Mouse (Mus musculus): ENCODE data around the gene Cfap73. TPM values are rescaled to one million over a fixed set of nuclear protein-coding genes. Genes with fewer than 3 reads are reported as not detected.

Cfap73 gene
- polyA plus RNA-seq, 1 experiment from 2014 or later = 2.5 TPM

GRCm38 (mm10) chr5:120645851-120646250, 11.8 kb upstream of the Cfap73 start:
- WGBS = 38% methylated on average over 6 of the region's 6 CpGs
- H3K4me3 ChIP-seq (replicated peaks) = no peak overlapping the region
- H3K36me3 ChIP-seq = no peaks in the 10 kb centered on the region
- H3K4me2 ChIP-seq (replicated peaks) = no peak overlapping the region
- peaks cover 14% of the 10 kb centered on the region for H3K4me1 ChIP-seq
- no peak for ATAC-seq (ENCODE audit: insufficient number of reproducible peaks, low FRiP score, low TSS enrichment, low read depth)
- peaks cover 45% of the 10 kb centered on the region for H3K27me3 ChIP-seq
- no peak overlapping the region for H3K9ac ChIP-seq
- H3K9me3 ChIP-seq (replicated peaks) = no peaks in the 10 kb centered on the region
- H3K27ac ChIP-seq (replicated peaks) = no peak overlapping the region

- H3K4me2 ChIP-seq (replicated peaks) = no peak overlapping the region
- no peak overlapping the region for H3K27ac ChIP-seq (replicated peaks)
- H3K4me3 ChIP-seq (replicated peaks) = no peak overlapping the region
- 82% methylated on average over 3 of the region's 3 CpGs for whole genome bisulfite sequencing
- no peak for ATAC-seq (ENCODE audit: insufficient number of reproducible peaks, low FRiP score, low TSS enrichment, low read depth)
- no peaks in the 10 kb centered on the region for H3K36me3 ChIP-seq
- no peak overlapping the region for H3K9ac ChIP-seq
- peaks cover 11% of the 10 kb centered on the region for H3K4me1 ChIP-seq
- no peaks in the 10 kb centered on the region for H3K9me3 ChIP-seq (replicated peaks)
- H3K27me3 ChIP-seq = peaks cover 29% of the 10 kb centered on the region
These were observed 10.2 kb upstream of the Cfap73 start for GRCm38 (mm10) chr5:120644227-120644626.

GRCm38 (mm10) chr5:120643365-120644085, 9.5 kb upstream of the Cfap73 start:
- no peaks in the 10 kb centered on the region for H3K36me3 ChIP-seq
- peaks cover 4% of the 10 kb centered on the region for H3K4me1 ChIP-seq
- H3K4me2 ChIP-seq (replicated peaks) = no peak overlapping the region
- H3K9ac ChIP-seq = no peak overlapping the region
- H3K4me3 ChIP-seq (replicated peaks) = no peak overlapping the region
- H3K27ac ChIP-seq (replicated peaks) = no peak overlapping the region
- 68% methylated on average over 14 of the region's 14 CpGs for WGBS
- no peak for ATAC-seq (ENCODE audit: insufficient number of reproducible peaks, low FRiP score, low TSS enrichment, low read depth)
- no peaks in the 10 kb centered on the region for H3K9me3 ChIP-seq (replicated peaks)
- peaks cover 22% of the 10 kb centered on the region for H3K27me3 ChIP-seq

GRCm38 (mm10) chr5:120640094-120640493, 6.1 kb upstream of the Cfap73 start:
- no peak overlapping the region for H3K4me2 ChIP-seq (replicated peaks)
- H3K27me3 ChIP-seq = no peaks in the 10 kb centered on the region
- H3K9me3 ChIP-seq (replicated peaks) = no peaks in the 10 kb centered on the region
- ATAC-seq (ENCODE audit: insufficient number of reproducible peaks, low FRiP score, low TSS enrichment, low read depth) = no peak
- H3K4me1 ChIP-seq = no peaks in the 10 kb centered on the region
- H3K4me3 ChIP-seq (replicated peaks) = no peak overlapping the region
- WGBS = 90% methylated on average over 7 of the region's 7 CpGs
- no peak overlapping the region for H3K9ac ChIP-seq
- no peak overlapping the region for H3K27ac ChIP-seq (replicated peaks)
- H3K36me3 ChIP-seq = no peaks in the 10 kb centered on the region

GRCm38 (mm10) chr5:120635633-120636032, 1.6 kb upstream of the Cfap73 start:
- Histone ChIP-seq H3K4me3 (replicated peaks) (no peak overlapping the region), H3K4me1 (no peaks in the 10 kb centered on the region), H3K36me3 (no peaks in the 10 kb centered on the region), H3K27me3 (no peaks in the 10 kb centered on the region; the same call in none of the 2 replicates), H3K27ac (replicated peaks) (no peak overlapping the region), H3K4me2 (replicated peaks) (no peak overlapping the region), H3K9ac (no peak overlapping the region), H3K9me3 (replicated peaks) (no peaks in the 10 kb centered on the region)
- WGBS = 80% methylated on average over 5 of the region's 5 CpGs
- ATAC-seq (ENCODE audit: insufficient number of reproducible peaks, low FRiP score, low TSS enrichment, low read depth) = no peak

GRCm38 (mm10) chr5:120634860-120635259, 825 bp upstream of the Cfap73 start:
- Histone ChIP-seq H3K27ac (replicated peaks) (no peak overlapping the region), H3K4me3 (replicated peaks) (no peak overlapping the region), H3K36me3 (no peaks in the 10 kb centered on the region), H3K27me3 (peaks cover 8% of the 10 kb centered on the region), H3K4me1 (no peaks in the 10 kb centered on the region), H3K4me2 (replicated peaks) (no peak overlapping the region), H3K9me3 (replicated peaks) (no peaks in the 10 kb centered on the region), H3K9ac (no peak overlapping the region)
- 36% methylated on average over 5 of the region's 5 CpGs for WGBS
- no peak for ATAC-seq (ENCODE audit: insufficient number of reproducible peaks, low FRiP score, low TSS enrichment, low read depth)

GRCm38 (mm10) chr5:120631892-120632291, 2.1 kb downstream of the Cfap73 start:
- peaks cover 11% of the 10 kb centered on the region for H3K27me3 ChIP-seq
- H3K9ac ChIP-seq = no peak overlapping the region
- no peaks in the 10 kb centered on the region for H3K9me3 ChIP-seq (replicated peaks)
- whole genome bisulfite sequencing = 91% methylated on average over 5 of the region's 5 CpGs
- H3K36me3 ChIP-seq = peaks cover 10% of the 10 kb centered on the region
- no peak for ATAC-seq (ENCODE audit: insufficient number of reproducible peaks, low FRiP score, low TSS enrichment, low read depth)
- H3K4me1 ChIP-seq = peaks cover 5% of the 10 kb centered on the region; the same call in 1 of the 2 replicates
- no peak overlapping the region for H3K4me2 ChIP-seq (replicated peaks)
- H3K27ac ChIP-seq (replicated peaks) = no peak overlapping the region
- H3K4me3 ChIP-seq (replicated peaks) = no peak overlapping the region

GRCm38 (mm10) chr5:120631128-120631527, 2.9 kb downstream of the Cfap73 start:
- no peak for ATAC-seq (ENCODE audit: insufficient number of reproducible peaks, low FRiP score, low TSS enrichment, low read depth)
- H3K4me2 ChIP-seq (replicated peaks) = 0 out of 2 replicates have a peak overlapping the region, but pooled peaks have one; percentile 13
- H3K9me3 ChIP-seq (replicated peaks) = no peaks in the 10 kb centered on the region
- H3K9ac ChIP-seq = no peak overlapping the region
- H3K4me3 ChIP-seq (replicated peaks) = no peak overlapping the region
- peaks cover 11% of the 10 kb centered on the region for H3K27me3 ChIP-seq
- no peak overlapping the region for H3K27ac ChIP-seq (replicated peaks)
- 10% methylated on average over 29 of the region's 29 CpGs for WGBS
- peaks cover 18% of the 10 kb centered on the region for H3K36me3 ChIP-seq
- H3K4me1 ChIP-seq = peaks cover 5% of the 10 kb centered on the region; the same call in 1 of the 2 replicates

GRCm38 (mm10) chr5:120628624-120629023, 5.4 kb downstream of the Cfap73 start:
- ATAC-seq (ENCODE audit: insufficient number of reproducible peaks, low FRiP score, low TSS enrichment, low read depth) = no peak
- WGBS = 46% methylated on average over 7 of the region's 7 CpGs

GRCm38 (mm10) chr5:120627515-120628300, 6.3 kb downstream of the Cfap73 start:
- Histone ChIP-seq H3K36me3 (peaks cover 51% of the 10 kb centered on the region), H3K9me3 (replicated peaks) (no peaks in the 10 kb centered on the region), H3K4me1 (peaks cover 5% of the 10 kb centered on the region; the same call in 1 of the 2 replicates), H3K27ac (replicated peaks) (no peak overlapping the region), H3K4me2 (replicated peaks) (no peak overlapping the region), H3K4me3 (replicated peaks) (no peak overlapping the region), H3K27me3 (peaks cover 11% of the 10 kb centered on the region), H3K9ac (no peak overlapping the region)
- WGBS = 79% methylated on average over 15 of the region's 15 CpGs
- ATAC-seq (ENCODE audit: insufficient number of reproducible peaks, low FRiP score, low TSS enrichment, low read depth) = no peak

More at GRCm38 (mm10) chr5:120628624-120629023, 5.4 kb downstream of the Cfap73 start:
- H3K27me3 ChIP-seq = peaks cover 11% of the 10 kb centered on the region
- H3K36me3 ChIP-seq = peaks cover 42% of the 10 kb centered on the region
- no peaks in the 10 kb centered on the region for H3K9me3 ChIP-seq (replicated peaks)
- no peak overlapping the region for H3K9ac ChIP-seq
- no peak overlapping the region for H3K27ac ChIP-seq (replicated peaks)
- no peak overlapping the region for H3K4me3 ChIP-seq (replicated peaks)
- H3K4me1 ChIP-seq = peaks cover 5% of the 10 kb centered on the region; the same call in 1 of the 2 replicates
- H3K4me2 ChIP-seq (replicated peaks) = no peak overlapping the region

GRCm38 (mm10) chr5:120626399-120626798, 7.6 kb downstream of the Cfap73 start:
- peaks cover 16% of the 10 kb centered on the region for H3K4me1 ChIP-seq
- WGBS = 42% methylated on average over 19 of the region's 19 CpGs
- ATAC-seq (ENCODE audit: insufficient number of reproducible peaks, low FRiP score, low TSS enrichment, low read depth) = no peak; the same call in 1 of the 2 replicates
- H3K27ac ChIP-seq (replicated peaks) = no peak overlapping the region
- no peaks in the 10 kb centered on the region for H3K9me3 ChIP-seq (replicated peaks)
- no peak overlapping the region for H3K9ac ChIP-seq
- H3K27me3 ChIP-seq = peaks cover 11% of the 10 kb centered on the region
- H3K36me3 ChIP-seq = peaks cover 64% of the 10 kb centered on the region
- H3K4me3 ChIP-seq (replicated peaks) = no peak overlapping the region
- no peak overlapping the region for H3K4me2 ChIP-seq (replicated peaks)

All from embryonic facial prominence, embryonic 15.5 days (tissue).